Mouse (Mus musculus): ENCODE measurements around the gene Sowaha. TPM values are rescaled to one million over a fixed set of nuclear protein-coding genes. Genes with fewer than 3 reads are reported as not detected.

Gene Sowaha
- 1.6 and 2.4 TPM in 2 replicates for polyA plus RNA-seq (2016; fragmentation: Nextera tagmentation; extraction: Ambion mirVana)

- peak within 1 kb of the TSS; percentile 45 for H3K4me3 ChIP-seq
- H3K4me2 ChIP-seq (replicated peaks), result peak within 1 kb of the TSS; percentile 76
- no peak within 1 kb of the TSS for H3K27ac ChIP-seq
- peaks cover 65% of the 10 kb centered on the region for H3K27me3 ChIP-seq
- peaks cover 24% of the 10 kb centered on the region for H3K4me1 ChIP-seq
- H3K9me3 ChIP-seq, result no peaks in the 10 kb centered on the region
- 3% methylated on average over 40 of the region's 40 CpGs for WGBS
- ATAC-seq (ENCODE audit: insufficient number of reproducible peaks, insufficient read depth, low FRiP score, low TSS enrichment), result no peak; the same call in 1 of the 2 replicates
- no peaks in the 10 kb centered on the region for H3K36me3 ChIP-seq
- peak within 1 kb of the TSS; percentile 38; the same call in 1 of the 2 replicates for H3K9ac ChIP-seq
Observed at GRCm38 (mm10) chr11:53479783-53480301, at the start of gene Sowaha, which contains the start of gene Gm9945. Sowaha (minus strand) TSS chr11:53480274. Gm9945 (plus strand) TSS chr11:53480166.

GRCm38 (mm10) chr11:53529253-53529557 lies 49.1 kb upstream of the Sowaha start:
- no peaks in the 10 kb centered on the region for H3K9me3 ChIP-seq
- H3K27ac ChIP-seq, result no peak overlapping the region
- ATAC-seq (ENCODE audit: insufficient number of reproducible peaks, insufficient read depth, low FRiP score, low TSS enrichment), result no peak
- H3K27me3 ChIP-seq, result no peaks in the 10 kb centered on the region
- H3K4me3 ChIP-seq, result no peak overlapping the region
- no peak overlapping the region for H3K9ac ChIP-seq
- peaks cover 14% of the 10 kb centered on the region for H3K36me3 ChIP-seq
- WGBS, result 76% methylated on average over 6 of the region's 6 CpGs
- no peak overlapping the region for H3K4me2 ChIP-seq (replicated peaks)
- peaks cover 22% of the 10 kb centered on the region for H3K4me1 ChIP-seq

GRCm38 (mm10) chr11:53528397-53529252 lies 48.6 kb upstream of the Sowaha start:
- no peak for ATAC-seq (ENCODE audit: insufficient number of reproducible peaks, insufficient read depth, low FRiP score, low TSS enrichment)
- Histone ChIP-seq H3K9me3 (no peaks in the 10 kb centered on the region), H3K4me1 (peaks cover 27% of the 10 kb centered on the region), H3K9ac (no peak overlapping the region), H3K4me2 (replicated peaks) (no peak overlapping the region), H3K36me3 (peaks cover 8% of the 10 kb centered on the region; the same call in 1 of the 2 replicates), H3K27me3 (no peaks in the 10 kb centered on the region), H3K27ac (no peak overlapping the region), H3K4me3 (no peak overlapping the region)
- WGBS, result 77% methylated on average over 9 of the region's 9 CpGs

- no peak overlapping the region for H3K9ac ChIP-seq
- H3K4me2 ChIP-seq (replicated peaks), result no peak overlapping the region
- 34% methylated on average over 4 of the region's 4 CpGs for WGBS
- no peaks in the 10 kb centered on the region for H3K9me3 ChIP-seq
- H3K4me1 ChIP-seq, result peaks cover 46% of the 10 kb centered on the region
- no peaks in the 10 kb centered on the region for H3K27me3 ChIP-seq
- no peaks in the 10 kb centered on the region for H3K36me3 ChIP-seq
- no peak overlapping the region for H3K4me3 ChIP-seq
- ATAC-seq (ENCODE audit: insufficient number of reproducible peaks, insufficient read depth, low FRiP score, low TSS enrichment), result no peak
- H3K27ac ChIP-seq, result no peak overlapping the region
Observed at GRCm38 (mm10) chr11:53525461-53525860, 45.4 kb upstream of the Sowaha start.

- Histone ChIP-seq H3K36me3 (no peaks in the 10 kb centered on the region), H3K9me3 (no peaks in the 10 kb centered on the region), H3K27me3 (no peaks in the 10 kb centered on the region), H3K9ac (no peak overlapping the region), H3K4me1 (peaks cover 49% of the 10 kb centered on the region), H3K4me3 (no peak overlapping the region), H3K27ac (no peak overlapping the region), H3K4me2 (replicated peaks) (no peak overlapping the region)
- WGBS, result 64% methylated on average over 6 of the region's 6 CpGs
- ATAC-seq (ENCODE audit: insufficient number of reproducible peaks, insufficient read depth, low FRiP score, low TSS enrichment), result no peak
Observed at GRCm38 (mm10) chr11:53524905-53525304, 44.8 kb upstream of the Sowaha start.

- 0 out of 2 replicates have a peak overlapping the region, but pooled peaks have one; percentile 46 for H3K27ac ChIP-seq
- H3K4me2 ChIP-seq (replicated peaks), result no peak overlapping the region
- H3K27me3 ChIP-seq, result no peaks in the 10 kb centered on the region
- no peak overlapping the region for H3K4me3 ChIP-seq
- ATAC-seq (ENCODE audit: insufficient number of reproducible peaks, insufficient read depth, low FRiP score, low TSS enrichment), result no peak
- WGBS, result 59% methylated on average over 14 of the region's 14 CpGs
- no peaks in the 10 kb centered on the region for H3K36me3 ChIP-seq
- H3K9me3 ChIP-seq, result no peaks in the 10 kb centered on the region
- H3K9ac ChIP-seq, result no peak overlapping the region
- peaks cover 41% of the 10 kb centered on the region for H3K4me1 ChIP-seq
Observed at GRCm38 (mm10) chr11:53523545-53524405, 43.7 kb upstream of the Sowaha start.

- Histone ChIP-seq H3K27me3 (no peaks in the 10 kb centered on the region), H3K9ac (no peak overlapping the region), H3K36me3 (no peaks in the 10 kb centered on the region), H3K4me3 (no peak overlapping the region), H3K4me1 (peaks cover 37% of the 10 kb centered on the region), H3K4me2 (replicated peaks) (no peak overlapping the region), H3K9me3 (no peaks in the 10 kb centered on the region), H3K27ac (no peak overlapping the region)
- 79% methylated on average over 9 of the region's 9 CpGs for WGBS
- no peak for ATAC-seq (ENCODE audit: insufficient number of reproducible peaks, insufficient read depth, low FRiP score, low TSS enrichment)
Observed at GRCm38 (mm10) chr11:53522930-53523329, 42.9 kb upstream of the Sowaha start.

DNA sequence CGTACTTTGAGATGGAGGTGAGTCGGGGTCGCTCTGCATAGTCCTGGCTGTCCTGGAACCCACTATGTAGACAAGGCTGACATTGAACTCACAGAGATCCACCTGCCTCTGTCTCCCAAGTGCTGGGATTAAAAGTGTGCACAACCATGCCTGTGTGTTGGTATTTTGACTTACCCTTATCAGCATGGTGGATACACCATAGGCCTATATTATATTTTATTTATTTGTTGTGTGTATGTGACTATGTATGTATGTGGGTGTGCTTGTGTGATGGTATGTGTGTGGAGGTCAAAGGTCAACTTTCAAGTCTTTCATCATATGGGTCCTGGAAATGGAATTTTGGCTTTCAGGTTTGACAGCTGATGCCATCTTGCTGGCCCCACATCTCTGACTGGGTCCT lies 42.3 kb upstream of the Sowaha start:
- no peak for ATAC-seq (ENCODE audit: insufficient number of reproducible peaks, insufficient read depth, low FRiP score, low TSS enrichment)
- WGBS, result 86% methylated on average over 3 of the region's 3 CpGs
- no peak overlapping the region for H3K4me2 ChIP-seq (replicated peaks)

GRCm38 (mm10) chr11:53521821-53522131 lies 41.7 kb upstream of the Sowaha start:
- Histone ChIP-seq H3K27me3 (no peaks in the 10 kb centered on the region), H3K36me3 (no peaks in the 10 kb centered on the region), H3K27ac (no peak overlapping the region), H3K9me3 (no peaks in the 10 kb centered on the region), H3K4me1 (peaks cover 37% of the 10 kb centered on the region), H3K4me3 (no peak overlapping the region), H3K4me2 (replicated peaks) (peak overlapping the region; percentile 86; the same call in 1 of the 2 replicates), H3K9ac (no peak overlapping the region)
- no peak for ATAC-seq (ENCODE audit: insufficient number of reproducible peaks, insufficient read depth, low FRiP score, low TSS enrichment)
- WGBS, result 82% methylated on average over 7 of the region's 7 CpGs

More for the DNA sequence above, 42.3 kb upstream of the Sowaha start:
- Histone ChIP-seq H3K9ac (no peak overlapping the region), H3K4me3 (no peak overlapping the region), H3K9me3 (no peaks in the 10 kb centered on the region), H3K27me3 (no peaks in the 10 kb centered on the region), H3K4me1 (peaks cover 37% of the 10 kb centered on the region), H3K36me3 (no peaks in the 10 kb centered on the region), H3K27ac (no peak overlapping the region)

- no peak overlapping the region; the same call in 1 of the 2 replicates for H3K9ac ChIP-seq
- H3K27me3 ChIP-seq, result no peaks in the 10 kb centered on the region
- 50% methylated on average over 16 of the region's 16 CpGs for WGBS
- H3K4me1 ChIP-seq, result peaks cover 37% of the 10 kb centered on the region
- peak overlapping the region; percentile 77 for H3K4me3 ChIP-seq
- 0 out of 2 replicates have a peak overlapping the region, but pooled peaks have one; percentile 71 for H3K27ac ChIP-seq
- no peaks in the 10 kb centered on the region for H3K9me3 ChIP-seq
- H3K36me3 ChIP-seq, result no peaks in the 10 kb centered on the region
- H3K4me2 ChIP-seq (replicated peaks), result peak overlapping the region; percentile 86
- no peak for ATAC-seq (ENCODE audit: insufficient number of reproducible peaks, insufficient read depth, low FRiP score, low TSS enrichment)
Observed at GRCm38 (mm10) chr11:53521120-53521820, 41.2 kb upstream of the Sowaha start.
